Mouse (Mus musculus) lung, embryonic 16.5 days (tissue): ENCODE results near the gene Hist1h4h. TPM values are rescaled to one million over a fixed set of nuclear protein-coding genes. Genes with fewer than 3 reads are reported as not detected.
A peak's percentile ranks its signal among the peaks of the same experiment; 100 is the strongest.
"Not testable (repeated sequence)": the region's sequence is repeated elsewhere in the genome, so short reads cannot be mapped to it uniquely, and the experiment has no call there.

Experiments
- ATAC-seq: fragments of 200-750 bp; cut with Nextera tagmentation; 2 replicates; pipeline ENCODE4 v1.8.0; 2017; ENCODE audit warnings: low read depth, mild to moderate bottlenecking, moderate library complexity
- H3K27ac ChIP-seq: fragments of 300-500 bp; sonication (generic); 2 replicates; pipeline ENCODE4 v1.5.1; 2014; ENCODE audit warnings: mild to moderate bottlenecking, control low read depth, low read length
- H3K27me3 ChIP-seq: fragments of 300-500 bp; sonication (generic); 2 replicates; pipeline ENCODE4 v1.6.1; 2014; ENCODE audit warnings: low read depth, low read length, mixed read lengths; ENCODE audit not compliant: control insufficient read depth, insufficient read depth
- H3K36me3 ChIP-seq: fragments of 300-500 bp; sonication (generic); 2 replicates; pipeline ENCODE4 v1.6.1; 2014; ENCODE audit warnings: low read length; ENCODE audit not compliant: control insufficient read depth, insufficient read depth
- H3K4me1 ChIP-seq: fragments of 300-500 bp; sonication (generic); replicated peaks from 2 replicates; pipeline ENCODE4 v1.6.1; 2014; ENCODE audit warnings: low read length, mixed read lengths; ENCODE audit not compliant: control insufficient read depth, insufficient read depth
- H3K4me2 ChIP-seq: fragments of 300-500 bp; sonication (generic); 2 replicates; pipeline ENCODE4 v1.6.1; 2014; ENCODE audit warnings: low read depth, low read length, control low read depth
- H3K4me3 ChIP-seq: fragments of 300-500 bp; sonication (generic); 2 replicates; pipeline ENCODE4 v1.5.1; 2014; ENCODE audit warnings: mild to moderate bottlenecking, low read length, control low read depth
- H3K9ac ChIP-seq: fragments of 300-500 bp; sonication (generic); 2 replicates; pipeline ENCODE4 v1.6.1; 2014; ENCODE audit warnings: low read length, control low read depth
- H3K9me3 ChIP-seq: fragments of 300-500 bp; sonication (generic); 2 replicates; pipeline ENCODE4 v1.6.1; 2016; ENCODE audit warnings: low read length; ENCODE audit not compliant: control insufficient read depth
- WGBS: fragments of 180-500 bp; shearing (Covaris S2); extraction: QIAGEN DNeasy Blood & Tissue Kit; methylation state at CpG from one replicate; pipeline ENCODE4 v1.1.7; 2014; 5-methylcytosine and 5-hydroxymethylcytosine counted together
- polyA plus RNA-seq: library from polyadenylated mRNA; unstranded; fragments of >200 nt; fragmentation: Nextera tagmentation; extraction: Ambion mirVana; gene quantifications from 2 replicates; pipeline ENCODE4 v1.2.1, GENCODE M21; 2015

The Hist1h4h gene
- polyA plus RNA-seq, 1 experiment from 2014 or later = 8.4 TPM

GRCm38 (mm10) chr13:23571504-23572217 is 40.8 kb downstream of the Hist1h4h start:
- H3K27ac ChIP-seq = peak overlapping the region; percentile 98
- ATAC-seq, H3K4me1 ChIP-seq, H3K9me3 ChIP-seq, H3K27me3 ChIP-seq, H3K36me3 ChIP-seq: not testable (repeated sequence)
- 0% methylated on average over 11 of the region's 34 CpGs for WGBS
- peak overlapping the region; percentile 70 for H3K9ac ChIP-seq
- H3K4me2 ChIP-seq = peak overlapping the region; percentile 85
- H3K4me3 ChIP-seq = peak overlapping the region; percentile 52

- Histone ChIP-seq H3K9ac (peak overlapping the region; percentile 70), H3K27ac (peak overlapping the region; percentile 98), H3K36me3 (no peaks in the 10 kb centered on the region), H3K4me2 (peak overlapping the region; percentile 85), H3K9me3 (no peaks in the 10 kb centered on the region), H3K4me3 (peak overlapping the region; percentile 52), H3K4me1 (peaks cover 8% of the 10 kb centered on the region; the same call in 1 of the 2 replicates), H3K27me3 (no peaks in the 10 kb centered on the region)
- 15% methylated on average over 2 of the region's 2 CpGs for WGBS
- ATAC-seq = no peak
Observed at GRCm38 (mm10) chr13:23572218-23573033, 41.6 kb downstream of the Hist1h4h start.

DNA sequence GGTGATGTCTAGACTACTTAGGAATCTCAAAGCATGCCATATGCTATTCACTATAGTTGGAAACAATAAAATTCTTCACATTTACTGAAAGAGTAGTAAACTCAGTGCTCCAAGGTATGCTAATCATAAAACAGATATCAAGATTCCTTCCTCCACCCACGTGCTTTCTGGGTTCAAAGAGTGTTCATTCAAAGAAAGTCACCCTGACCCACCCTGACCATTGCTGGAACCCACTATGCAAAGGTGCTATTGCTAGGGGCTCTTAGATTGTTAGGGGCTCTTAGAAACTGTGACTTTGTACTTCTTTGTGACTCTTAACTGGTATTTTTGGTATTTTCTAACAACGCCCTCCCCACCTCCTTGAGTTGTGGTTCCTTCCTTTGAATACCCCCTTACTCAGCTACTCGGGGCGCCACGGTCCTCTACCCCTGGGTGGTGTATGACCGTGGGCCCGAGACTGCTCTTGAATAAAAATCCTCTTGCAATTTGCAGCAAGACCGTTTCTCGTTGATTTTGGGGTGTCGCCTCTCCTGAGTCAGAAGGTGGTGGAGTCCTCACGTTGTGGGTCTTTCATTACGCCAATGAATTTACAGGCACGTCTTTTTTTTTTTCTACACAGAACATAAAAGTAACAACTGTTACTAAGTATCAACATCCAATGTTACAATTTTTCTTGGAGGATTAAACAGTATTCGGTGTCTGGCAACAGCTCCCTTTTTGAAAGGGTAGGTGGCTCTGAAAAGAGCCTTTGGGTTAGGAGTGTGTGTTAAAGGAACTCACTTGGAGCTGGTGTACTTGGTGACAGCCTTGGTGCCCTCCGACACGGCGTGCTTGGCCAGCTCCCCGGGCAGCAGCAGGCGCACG is 42.4 kb downstream of the Hist1h4h start:
- H3K4me3 ChIP-seq = peak overlapping the region; percentile 52
- WGBS = 3% methylated on average over 17 of the region's 20 CpGs
- not testable (repeated sequence) for H3K27me3 ChIP-seq, H3K9me3 ChIP-seq, ATAC-seq, H3K4me1 ChIP-seq, H3K36me3 ChIP-seq
- H3K4me2 ChIP-seq = peak overlapping the region; percentile 85
- H3K9ac ChIP-seq = peak overlapping the region; percentile 70
- peak overlapping the region; percentile 91 for H3K27ac ChIP-seq

DNA sequence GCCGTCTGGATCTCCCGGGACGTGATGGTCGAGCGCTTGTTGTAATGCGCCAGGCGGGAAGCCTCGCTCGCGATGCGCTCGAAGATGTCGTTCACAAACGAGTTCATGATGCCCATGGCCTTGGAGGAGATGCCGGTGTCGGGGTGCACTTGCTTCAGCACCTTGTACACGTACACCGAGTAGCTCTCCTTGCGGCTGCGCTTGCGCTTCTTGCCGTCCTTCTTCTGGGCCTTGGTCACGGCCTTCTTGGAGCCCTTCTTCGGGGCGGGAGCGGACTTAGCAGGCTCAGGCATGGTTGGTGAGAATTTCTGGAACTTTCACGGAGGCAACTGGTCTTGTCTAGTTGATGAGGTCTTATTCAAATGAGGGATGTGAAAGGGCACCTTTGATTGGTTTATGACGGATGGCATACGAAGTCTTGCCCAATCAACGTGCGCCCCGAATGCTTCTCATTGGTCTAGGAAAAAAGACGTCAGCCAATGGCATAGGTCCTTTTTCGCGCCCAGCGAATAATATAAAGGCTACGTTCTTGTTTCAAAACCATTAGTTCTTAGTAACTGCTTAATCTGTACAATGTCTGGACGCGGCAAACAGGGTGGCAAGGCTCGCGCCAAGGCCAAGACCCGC is 43.2 kb downstream of the Hist1h4h start, which contains the start of the genes Hist1h2bf and Hist1h2ad:
Gene Hist1h2bf, minus strand, starts transcription at position 299 of the 627 bp plus-strand sequence.
Gene Hist1h2ad, plus strand, starts transcription at position 484 of the 627 bp plus-strand sequence.
- peak within 1 kb of the TSS; percentile 70 for H3K9ac ChIP-seq
- H3K36me3 ChIP-seq, H3K4me1 ChIP-seq, H3K9me3 ChIP-seq, H3K27me3 ChIP-seq: not testable (repeated sequence)
- peak within 1 kb of the TSS; percentile 91 for H3K27ac ChIP-seq
- H3K4me3 ChIP-seq = peak within 1 kb of the TSS; percentile 52
- ATAC-seq = peak; percentile 89
- H3K4me2 ChIP-seq = peak within 1 kb of the TSS; percentile 85
- 0% methylated on average over 27 of the region's 42 CpGs for WGBS

DNA sequence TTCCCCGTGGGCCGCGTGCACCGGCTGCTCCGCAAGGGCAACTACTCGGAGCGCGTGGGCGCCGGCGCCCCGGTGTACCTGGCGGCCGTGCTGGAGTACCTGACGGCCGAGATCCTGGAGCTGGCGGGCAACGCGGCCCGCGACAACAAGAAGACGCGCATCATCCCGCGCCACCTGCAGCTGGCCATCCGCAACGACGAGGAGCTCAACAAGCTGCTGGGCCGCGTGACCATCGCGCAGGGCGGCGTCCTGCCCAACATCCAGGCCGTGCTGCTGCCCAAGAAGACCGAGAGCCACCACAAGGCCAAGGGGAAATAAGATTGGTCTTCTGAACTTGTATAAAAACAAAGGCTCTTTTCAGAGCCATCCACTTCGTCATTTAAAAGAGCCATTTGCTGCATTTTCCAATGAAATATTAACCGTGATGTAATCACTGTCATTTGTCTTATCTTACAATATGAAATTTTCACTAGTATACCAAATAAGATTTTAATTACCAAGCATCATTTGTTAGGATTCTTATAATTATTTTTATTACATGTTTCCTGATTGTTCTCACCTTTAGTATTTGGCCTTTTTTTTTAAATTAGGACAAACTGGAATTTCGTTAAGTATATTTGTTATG is 43.8 kb downstream of the Hist1h4h start:
- peak; percentile 0; the same call in 1 of the 2 replicates for ATAC-seq
- not testable (repeated sequence) for H3K36me3 ChIP-seq, H3K27me3 ChIP-seq, H3K9me3 ChIP-seq, H3K4me1 ChIP-seq
- H3K4me2 ChIP-seq = peak overlapping the region; percentile 55
- 2% methylated on average over 4 of the region's 39 CpGs for WGBS
- peak overlapping the region; percentile 91 for H3K27ac ChIP-seq
- peak overlapping the region; percentile 37 for H3K4me3 ChIP-seq
- H3K9ac ChIP-seq = peak overlapping the region; percentile 53; the same call in 1 of the 2 replicates

GRCm38 (mm10) chr13:23575271-23575851 is 44.5 kb downstream of the Hist1h4h start, which contains the start of gene Hist1h3d:
Gene Hist1h3d (plus strand): TSS chr13:23575763.
- Histone ChIP-seq H3K4me3 (peak within 1 kb of the TSS; percentile 58), H3K27ac (peak within 1 kb of the TSS; percentile 91), H3K36me3 (no peaks in the 10 kb centered on the region), H3K9me3 (no peaks in the 10 kb centered on the region), H3K4me1 (peaks cover 6% of the 10 kb centered on the region; the same call in 1 of the 2 replicates), H3K27me3 (no peaks in the 10 kb centered on the region), H3K9ac (peak within 1 kb of the TSS; percentile 75), H3K4me2 (peak within 1 kb of the TSS; percentile 72)
- peak; percentile 55 for ATAC-seq
- under 1% methylated on average over 18 of the region's 18 CpGs for WGBS

DNA sequence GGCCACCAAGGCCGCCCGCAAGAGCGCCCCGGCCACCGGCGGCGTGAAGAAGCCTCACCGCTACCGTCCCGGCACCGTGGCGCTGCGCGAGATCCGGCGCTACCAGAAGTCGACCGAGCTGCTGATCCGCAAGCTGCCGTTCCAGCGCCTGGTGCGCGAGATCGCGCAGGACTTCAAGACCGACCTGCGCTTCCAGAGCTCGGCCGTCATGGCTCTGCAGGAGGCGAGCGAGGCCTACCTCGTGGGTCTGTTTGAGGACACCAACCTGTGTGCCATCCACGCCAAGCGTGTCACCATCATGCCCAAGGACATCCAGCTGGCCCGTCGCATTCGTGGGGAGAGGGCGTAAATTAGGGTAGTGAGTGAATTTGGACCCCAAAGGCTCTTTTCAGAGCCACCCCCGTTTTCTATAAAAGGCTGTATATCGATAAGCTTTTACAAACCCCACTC is 45.0 kb downstream of the Hist1h4h start:
- not testable (repeated sequence) for ATAC-seq, H3K36me3 ChIP-seq, H3K27me3 ChIP-seq, H3K4me1 ChIP-seq, H3K9me3 ChIP-seq
- peak overlapping the region; percentile 72 for H3K4me2 ChIP-seq
- peak overlapping the region; percentile 80 for H3K27ac ChIP-seq
- H3K4me3 ChIP-seq = peak overlapping the region; percentile 58
- 1% methylated on average over 8 of the region's 40 CpGs for WGBS
- peak overlapping the region; percentile 75 for H3K9ac ChIP-seq

DNA sequence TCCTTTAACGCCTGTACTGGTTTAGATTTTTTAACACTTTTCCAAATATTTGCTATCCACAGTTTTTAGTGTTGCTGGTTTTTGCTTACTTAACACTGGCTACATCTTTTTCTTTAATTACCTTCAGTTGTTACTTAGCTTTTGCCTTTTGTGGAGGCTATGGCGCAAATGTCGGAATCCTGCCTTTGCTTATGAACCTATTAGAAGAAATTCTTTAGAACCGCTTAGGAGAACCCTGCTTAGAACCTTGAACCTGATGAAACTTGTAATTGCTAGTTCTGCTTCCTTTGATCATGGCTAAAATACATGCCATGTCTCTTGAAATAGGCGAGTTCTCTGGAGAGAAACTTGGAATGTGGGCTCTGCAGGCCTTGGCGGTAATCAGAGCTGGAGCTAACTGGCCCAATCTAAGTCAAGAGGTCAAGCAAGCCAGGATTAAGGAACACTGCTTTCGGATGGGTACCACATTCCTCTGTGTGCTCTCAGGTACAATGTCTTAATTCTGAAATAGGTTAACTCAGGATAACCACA is 45.6 kb downstream of the Hist1h4h start:
- WGBS = 3% methylated on average over 7 of the region's 7 CpGs
- Histone ChIP-seq H3K4me3 (peak overlapping the region; percentile 58), H3K4me2 (peak overlapping the region; percentile 72), H3K9me3 (no peaks in the 10 kb centered on the region), H3K4me1 (peaks cover 10% of the 10 kb centered on the region), H3K36me3 (no peaks in the 10 kb centered on the region), H3K27ac (peak overlapping the region; percentile 80), H3K9ac (peak overlapping the region; percentile 75), H3K27me3 (no peaks in the 10 kb centered on the region)
- ATAC-seq = no peak
